Mouse (Mus musculus) myocyte (in vitro differentiated cells): ENCODE measurements around the gene Fut11. TPM values are rescaled to one million over a fixed set of nuclear protein-coding genes. Genes with fewer than 3 reads are reported as not detected.

ENCODE experiments used
- H3K27me3 ChIP-seq: one replicate; pipeline ENCODE4 v1.6.1; 2011; ENCODE audit not compliant: control insufficient read depth, insufficient read depth, insufficient read length
- H3K36me3 ChIP-seq: one replicate; pipeline ENCODE4 v1.6.1; 2011; ENCODE audit not compliant: control insufficient read depth, insufficient read depth
- H3K4me2 ChIP-seq: one replicate; pipeline ENCODE4 v1.6.1; 2011; ENCODE audit warnings: low read depth, control low read depth
- H3K4me3 ChIP-seq: one replicate; pipeline ENCODE4 v1.5.1; 2011; ENCODE audit warnings: mild to moderate bottlenecking, control low read depth, moderate library complexity
- H3K79me2 ChIP-seq: one replicate; pipeline ENCODE4 v1.6.1; 2011; ENCODE audit not compliant: control insufficient read depth, insufficient read depth
- H3ac ChIP-seq: one replicate; pipeline ENCODE4 v1.6.1; 2011; ENCODE audit not compliant: control insufficient read depth, insufficient read length
- CEBPB ChIP-seq: IDR thresholded peaks from 2 replicates; pipeline ENCODE4 v1.6.1; 2011; ENCODE audit warnings: mild to moderate bottlenecking, moderate library complexity; ENCODE audit not compliant: poor library complexity, insufficient read depth, severe bottlenecking
- E2F4 ChIP-seq: IDR thresholded peaks from one replicate; pipeline ENCODE4 v1.6.1; 2011; ENCODE audit warnings: mild to moderate bottlenecking, control low read depth, moderate library complexity; ENCODE audit not compliant: insufficient read depth
- MAX ChIP-seq: IDR thresholded peaks from one replicate; pipeline ENCODE4 v1.6.1; 2011; ENCODE audit warnings: low read depth, mild to moderate bottlenecking, control low read depth
- MYOD1 ChIP-seq, 3 experiments: IDR thresholded peaks; one replicate each; pipeline ENCODE4 v1.6.1; 2011; ENCODE audit warnings: control low read depth in 2 of 3, low read depth in 2 of 3, mild to moderate bottlenecking in 2 of 3, moderate library complexity in 1 of 3; ENCODE audit not compliant: insufficient read length in 2 of 3, control insufficient read depth in 1 of 3
- MYOG ChIP-seq, 3 experiments: IDR thresholded peaks; one replicate each; pipeline ENCODE4 v1.6.1; 2011; ENCODE audit warnings: control low read depth in 2 of 3, low read depth in 2 of 3, mild to moderate bottlenecking in 2 of 3; ENCODE audit not compliant: insufficient read length in 2 of 3, control insufficient read depth in 1 of 3, insufficient read depth in 1 of 3
- POLR2A ChIP-seq: IDR thresholded peaks from one replicate; pipeline ENCODE4 v1.6.1; 2011; ENCODE audit warnings: low read depth, mild to moderate bottlenecking, control low read depth, moderate library complexity; ENCODE audit not compliant: insufficient read length
- POLR2AphosphoS2 ChIP-seq: IDR thresholded peaks from one replicate; pipeline ENCODE4 v1.6.1; 2011; ENCODE audit warnings: low read depth, control low read depth; ENCODE audit not compliant: insufficient read length
- REST ChIP-seq: IDR thresholded peaks from one replicate; pipeline ENCODE4 v1.6.1; 2011; ENCODE audit warnings: mild to moderate bottlenecking, control low read depth, moderate library complexity; ENCODE audit not compliant: insufficient read depth, insufficient read length
- SRF ChIP-seq: IDR thresholded peaks from one replicate; pipeline ENCODE4 v1.6.1; 2011; ENCODE audit warnings: low read depth; ENCODE audit not compliant: control insufficient read depth, insufficient read length
- TCF12 ChIP-seq: IDR thresholded peaks from one replicate; pipeline ENCODE4 v1.6.1; 2011; ENCODE audit warnings: mild to moderate bottlenecking, control low read depth; ENCODE audit not compliant: poor library complexity, insufficient read depth, severe bottlenecking
- TCF3 ChIP-seq: IDR thresholded peaks from one replicate; pipeline ENCODE4 v1.6.1; 2011; ENCODE audit warnings: low read depth, control low read depth; ENCODE audit not compliant: insufficient read length
- USF1 ChIP-seq: IDR thresholded peaks from one replicate; pipeline ENCODE4 v1.6.1; 2011; ENCODE audit warnings: low read depth, mild to moderate bottlenecking, control low read depth, moderate library complexity
- polyA plus RNA-seq: library from polyadenylated mRNA; unstranded; fragments of >200 nt; fragmentation: generic; extraction: Trizol; gene quantifications from one replicate; pipeline ENCODE4 v1.2.1, GENCODE M21; 2012; ENCODE audit warnings: missing spikeins

The Fut11 gene
- polyA plus RNA-seq, 1 experiment, result 7.2 TPM

- no peak overlapping the region for H3K4me2 ChIP-seq
- H3K79me2 ChIP-seq, result peaks cover 17% of the 10 kb centered on the region
- H3K4me3 ChIP-seq, result no peak overlapping the region
- no peak overlapping the region for H3ac ChIP-seq
- no peaks in the 10 kb centered on the region for H3K36me3 ChIP-seq
- no peaks in the 10 kb centered on the region for H3K27me3 ChIP-seq
- TF ChIP-seq REST (no peak), MYOD1 (IDR thresholded peaks at IDR 0.05; ENCODE audit: control insufficient read depth in 1 of 3, insufficient read length in 2 of 3, low read depth in 2 of 3) (no peak), MAX (no peak), TCF12 (no peak), E2F4 (no peak), SRF (no peak), TCF3 (no peak), POLR2A (peak; percentile 42), POLR2AphosphoS2 (peak; percentile 96), MYOG (IDR thresholded peaks at IDR 0.05; ENCODE audit: control insufficient read depth in 1 of 3, insufficient read depth in 1 of 3, insufficient read length in 2 of 3, low read depth in 2 of 3) (no peak), USF1 (no peak), CEBPB (no peak)
These were observed 35.9 kb upstream of the Fut11 start for GRCm38 (mm10) chr14:20658902-20659301.

- no peaks in the 10 kb centered on the region for H3K27me3 ChIP-seq
- no peak overlapping the region for H3K4me3 ChIP-seq
- no peak overlapping the region for H3ac ChIP-seq
- peak overlapping the region; percentile 84 for H3K4me2 ChIP-seq
- peaks cover 21% of the 10 kb centered on the region for H3K79me2 ChIP-seq
- TF ChIP-seq MYOD1 (IDR thresholded peaks at IDR 0.05; ENCODE audit: control insufficient read depth in 1 of 3, insufficient read length in 2 of 3, low read depth in 2 of 3) (no peak), POLR2A (peak; percentile 45), POLR2AphosphoS2 (peak; percentile 86)
- H3K36me3 ChIP-seq, result no peaks in the 10 kb centered on the region
These were observed 35.1 kb upstream of the Fut11 start for GRCm38 (mm10) chr14:20659687-20660086.

GRCm38 (mm10) chr14:20660827-20661660 lies 33.7 kb upstream of the Fut11 start:
- H3ac ChIP-seq, result peak overlapping the region; percentile 20
- peak overlapping the region; percentile 84 for H3K4me2 ChIP-seq
- TF ChIP-seq SRF (no peak), USF1 (no peak), E2F4 (no peak), TCF3 (no peak), MYOD1 (IDR thresholded peaks at IDR 0.05; ENCODE audit: control insufficient read depth in 1 of 3, insufficient read length in 2 of 3, low read depth in 2 of 3) (peak in 1 of 3 experiments; percentile 16), POLR2AphosphoS2 (peak; percentile 50), POLR2A (peak; percentile 58), MYOG (IDR thresholded peaks at IDR 0.05; ENCODE audit: control insufficient read depth in 1 of 3, insufficient read depth in 1 of 3, insufficient read length in 2 of 3, low read depth in 2 of 3) (peak in 1 of 3 experiments; percentile 7), REST (no peak), CEBPB (no peak), TCF12 (no peak), MAX (no peak)
- no peaks in the 10 kb centered on the region for H3K36me3 ChIP-seq
- H3K27me3 ChIP-seq, result no peaks in the 10 kb centered on the region
- H3K4me3 ChIP-seq, result peak overlapping the region; percentile 46
- H3K79me2 ChIP-seq, result peaks cover 23% of the 10 kb centered on the region

GRCm38 (mm10) chr14:20661661-20662331 lies 33.0 kb upstream of the Fut11 start:
- Histone ChIP-seq H3K4me3 (peak overlapping the region; percentile 46), H3K27me3 (no peaks in the 10 kb centered on the region), H3ac (peak overlapping the region; percentile 20), H3K79me2 (peaks cover 30% of the 10 kb centered on the region), H3K4me2 (peak overlapping the region; percentile 84), H3K36me3 (no peaks in the 10 kb centered on the region)
- TF ChIP-seq CEBPB (no peak), MYOD1 (IDR thresholded peaks at IDR 0.05; ENCODE audit: control insufficient read depth in 1 of 3, insufficient read length in 2 of 3, low read depth in 2 of 3) (peak in 1 of 3 experiments; percentile 23), POLR2A (no peak)

GRCm38 (mm10) chr14:20662740-20663139 lies 32.0 kb upstream of the Fut11 start:
- peak overlapping the region; percentile 20 for H3ac ChIP-seq
- H3K79me2 ChIP-seq, result peaks cover 31% of the 10 kb centered on the region
- H3K36me3 ChIP-seq, result no peaks in the 10 kb centered on the region
- H3K4me3 ChIP-seq, result peak overlapping the region; percentile 46
- no peak for TF ChIP-seq TCF12
- TF ChIP-seq MYOD1 (IDR thresholded peaks at IDR 0.05; ENCODE audit: control insufficient read depth in 1 of 3, insufficient read length in 2 of 3, low read depth in 2 of 3), result peak in 2 of 3 experiments; percentile 58 to 63
- TF ChIP-seq POLR2AphosphoS2, result no peak
- no peak for TF ChIP-seq TCF3
- no peak for TF ChIP-seq SRF
- TF ChIP-seq CEBPB, result no peak
- H3K4me2 ChIP-seq, result peak overlapping the region; percentile 84
- no peaks in the 10 kb centered on the region for H3K27me3 ChIP-seq
